Mouse (Mus musculus) lung, postnatal 4 days (tissue): Measurements from ENCODE around the gene Arl2bp.
A peak's percentile ranks its signal among the peaks of the same experiment; 100 is the strongest.

Source experiments
- DNase-seq, 2 experiments: peaks; one replicate each; pipeline ENCODE4 v3.0.0; 2021

Arl2bp gene

DNA sequence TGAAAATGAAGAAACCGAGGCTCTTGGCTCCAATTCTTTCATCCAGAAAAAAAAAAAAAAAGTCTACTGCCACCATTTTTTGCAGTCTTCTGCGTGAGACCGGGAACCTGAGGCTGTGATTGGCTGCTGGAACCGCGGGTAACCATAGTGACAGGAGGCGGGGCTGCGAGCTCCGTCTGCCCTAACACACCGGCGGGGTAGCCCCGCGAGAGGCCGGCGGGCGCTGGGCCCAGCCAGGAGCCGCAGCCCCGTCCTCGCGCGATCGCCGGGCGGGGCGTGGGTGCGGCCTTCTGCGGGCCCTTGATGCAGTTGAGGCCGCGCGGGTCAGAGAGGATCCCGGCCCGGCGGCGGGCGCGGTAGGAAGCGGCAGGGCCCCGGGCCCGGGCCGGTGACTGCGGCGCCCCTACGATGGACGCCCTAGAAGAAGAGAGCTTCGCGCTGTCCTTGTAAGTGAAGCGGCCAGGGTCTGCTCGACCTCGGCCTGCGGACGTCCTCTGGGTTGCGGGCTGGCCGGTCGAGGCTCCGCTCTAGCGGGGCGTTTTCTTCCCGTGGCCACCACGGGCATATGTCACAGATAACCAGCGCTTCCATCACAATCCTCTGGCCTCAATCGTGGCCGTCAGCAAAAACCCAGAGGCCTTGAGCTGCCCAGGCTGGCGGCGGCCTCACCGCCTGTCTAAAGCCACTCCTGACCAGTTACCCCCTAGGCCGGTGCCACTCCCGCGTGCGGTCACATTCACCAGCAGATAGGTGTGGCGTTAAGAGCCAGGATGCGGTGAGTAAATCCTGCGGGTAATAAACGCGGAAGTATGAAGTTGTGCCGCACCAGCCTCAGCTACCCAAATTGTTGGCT is at the start of gene Arl2bp:
Gene Arl2bp (plus strand): TSS at position 145 of the 853 bp plus-strand sequence.
- peak; percentile 96 to 98 for DNase-seq

DNA sequence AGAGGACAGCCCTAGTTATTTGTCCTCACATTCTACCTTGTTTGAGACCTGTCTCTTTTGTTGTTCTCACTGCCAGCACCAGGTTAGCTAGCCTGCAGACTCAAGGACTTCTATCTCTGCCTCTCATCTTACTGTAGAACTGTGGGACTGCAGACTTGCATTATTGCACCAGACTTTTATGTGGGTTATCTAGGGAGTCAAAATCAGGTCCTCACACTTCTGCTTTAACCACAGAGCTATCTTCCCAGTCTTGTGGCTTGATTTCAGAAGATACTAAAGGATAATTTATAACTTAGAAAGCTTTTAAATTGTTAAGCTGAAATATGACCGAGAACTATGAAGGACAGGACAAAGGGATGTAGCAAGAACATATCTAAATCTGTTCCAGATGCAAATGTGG is 41.5 kb upstream of the Arl2bp start:
- DNase-seq = no peak

DNA sequence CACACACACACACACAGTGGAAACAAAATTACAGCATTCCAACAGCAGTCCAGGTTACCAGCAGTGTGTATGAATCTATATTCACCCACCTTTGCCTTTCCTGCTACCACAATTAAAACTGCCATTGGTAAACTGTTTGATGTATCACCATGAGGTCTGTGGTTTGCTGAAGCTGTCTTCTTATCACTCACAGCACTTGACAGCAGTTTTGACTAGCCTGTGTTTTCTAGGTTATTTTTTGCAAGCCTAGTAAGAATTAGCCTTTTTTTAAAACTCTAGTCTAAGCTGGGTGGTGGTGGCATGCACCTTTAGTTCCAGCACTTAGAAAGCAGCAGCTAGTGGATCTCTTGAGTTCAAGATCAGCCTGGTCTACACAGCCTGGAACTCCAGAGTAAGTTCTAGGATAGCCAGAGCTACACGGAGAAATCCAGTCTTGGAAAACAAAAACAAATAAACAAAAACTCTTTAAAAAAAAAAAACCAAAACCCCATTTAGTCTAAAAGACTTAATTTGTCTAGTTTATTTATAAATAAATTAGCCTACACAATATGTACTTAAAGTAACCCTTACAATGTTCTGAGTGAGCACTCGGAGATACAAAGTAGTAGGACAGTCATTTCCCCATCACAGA is 32.7 kb upstream of the Arl2bp start:
- DNase-seq = no peak

DNA sequence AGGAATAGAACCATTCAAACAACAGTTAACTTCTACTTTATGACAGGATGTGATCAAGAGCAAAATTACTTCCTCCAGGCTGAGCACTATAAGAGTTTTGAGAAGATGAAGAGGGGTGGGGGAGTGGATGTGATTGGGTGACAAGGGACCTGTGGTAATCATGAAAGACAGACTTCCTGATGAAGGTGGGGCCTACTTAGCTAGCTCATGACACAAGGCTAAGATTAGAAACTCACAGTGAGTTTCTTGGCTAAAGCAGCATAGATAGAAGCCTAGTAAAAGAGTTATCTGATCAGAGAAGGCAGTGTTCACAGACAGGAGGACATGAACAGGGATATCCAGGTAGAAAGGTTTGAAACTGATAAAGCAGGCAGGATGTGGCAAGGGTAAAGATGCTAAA is 32.2 kb upstream of the Arl2bp start:
- no peak for DNase-seq

DNA sequence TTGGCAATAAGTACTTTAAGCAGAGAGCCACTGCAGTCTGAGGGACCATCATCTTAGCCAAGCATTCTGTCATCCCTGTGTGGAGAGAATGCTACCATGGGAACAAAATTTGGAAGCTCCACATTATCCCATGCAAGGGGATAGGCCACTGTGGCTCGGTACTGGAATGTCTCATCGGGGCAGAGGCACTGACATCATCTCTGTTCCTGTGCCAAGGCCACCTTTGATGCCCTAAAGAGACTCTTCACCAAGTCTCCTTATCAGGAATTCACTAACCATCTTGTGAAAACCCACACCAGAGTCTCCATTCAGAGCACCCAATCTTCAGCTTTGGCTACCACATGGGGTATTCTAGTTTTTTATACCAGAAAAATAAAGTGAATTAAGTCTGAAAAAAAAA is 25.2 kb upstream of the Arl2bp start:
- DNase-seq = no peak

DNA sequence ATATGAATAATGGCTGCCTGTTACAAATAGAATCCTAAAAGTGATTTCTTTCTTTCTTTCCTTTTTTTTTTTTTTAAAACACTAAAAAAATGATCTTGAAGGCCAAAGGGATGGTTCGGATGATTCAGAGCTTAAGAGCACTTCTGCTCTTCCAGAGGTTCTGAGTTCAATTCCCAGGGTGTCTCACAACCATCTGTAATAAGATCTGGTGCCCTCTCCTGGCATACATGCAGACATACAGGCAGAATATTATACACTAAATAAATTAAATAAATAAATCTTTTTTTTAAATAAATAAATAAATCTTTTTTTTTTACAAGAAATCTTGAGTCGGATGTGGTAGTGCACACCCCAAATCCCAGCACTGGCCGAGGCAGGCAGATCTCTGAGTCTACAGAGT is 24.5 kb upstream of the Arl2bp start:
- DNase-seq = no peak

DNA sequence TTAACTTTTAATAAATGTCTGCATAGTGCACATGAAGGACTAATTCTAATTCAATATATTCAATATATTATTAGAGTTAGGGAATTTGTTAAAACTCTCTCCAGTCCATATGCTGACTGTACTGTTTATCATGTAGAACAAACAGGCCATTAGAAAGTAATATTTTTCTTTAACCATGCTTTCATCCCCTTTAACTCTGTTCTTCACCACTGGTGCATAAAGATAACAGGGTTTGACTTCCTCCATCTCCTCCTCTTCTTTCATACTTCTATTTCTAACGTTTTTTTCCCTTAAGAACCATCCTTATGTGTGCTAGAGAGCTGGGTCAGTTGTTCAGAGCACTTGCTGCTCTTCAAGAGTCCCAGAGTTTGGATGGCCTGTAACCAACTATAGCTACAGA is 21.2 kb upstream of the Arl2bp start:
- DNase-seq = no peak

DNA sequence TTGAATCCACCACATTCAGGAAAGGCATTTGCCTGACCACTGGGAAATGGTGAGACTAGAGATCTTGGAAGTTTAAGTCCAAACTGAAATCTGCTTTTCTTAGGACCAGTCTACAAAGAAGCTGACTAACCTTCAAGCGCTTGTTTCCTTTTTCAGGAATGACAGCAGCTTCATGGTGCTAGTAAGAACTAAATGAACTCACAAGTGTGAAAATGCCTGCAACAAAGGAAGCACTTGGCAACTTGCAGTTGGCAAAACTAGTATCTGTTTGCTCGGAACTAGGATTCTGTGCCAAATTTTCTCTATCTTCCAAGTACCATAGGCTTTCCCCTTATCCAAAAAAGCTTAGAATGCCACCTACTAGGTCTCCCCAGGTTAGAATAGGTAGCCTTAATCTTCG is 20.2 kb upstream of the Arl2bp start:
- DNase-seq = no peak

DNA sequence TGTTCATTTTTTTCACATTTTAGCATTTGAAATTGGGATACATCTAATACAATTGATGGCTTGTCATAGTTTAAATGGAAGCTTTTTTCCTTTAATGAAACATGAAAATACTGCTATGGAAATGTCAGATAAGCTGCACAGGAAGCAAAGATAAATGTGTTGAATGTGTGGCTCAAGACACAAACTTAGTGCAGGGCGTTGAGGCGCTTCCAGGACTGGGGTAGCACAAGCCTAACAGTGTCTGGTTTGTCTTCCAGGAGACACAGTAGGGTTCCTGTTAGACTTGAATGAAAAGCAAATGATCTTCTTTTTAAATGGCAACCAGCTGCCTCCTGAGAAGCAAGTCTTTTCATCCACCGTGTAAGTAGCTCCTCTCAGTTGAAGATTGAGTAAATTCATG is 16.9 kb upstream of the Arl2bp start:
- DNase-seq = no peak

DNA sequence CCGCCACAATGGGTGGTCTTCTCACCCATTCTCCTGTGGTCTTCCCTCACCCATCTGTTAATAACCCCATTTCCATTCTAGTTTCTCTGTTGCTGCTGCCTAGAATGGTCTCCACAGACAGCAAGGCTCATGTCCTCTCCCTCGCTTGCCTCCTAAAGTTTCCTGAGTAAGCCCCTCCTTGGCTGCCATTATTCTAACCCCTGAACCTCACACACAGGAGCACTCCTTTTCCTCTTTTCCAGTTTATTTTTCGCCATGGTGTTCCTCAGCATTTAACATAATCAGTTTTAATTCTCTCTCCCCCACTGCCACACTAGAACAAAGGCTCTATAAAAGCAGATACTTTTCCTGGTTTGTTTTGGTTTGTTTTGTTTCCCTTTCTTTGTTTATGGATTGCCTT is 13.4 kb upstream of the Arl2bp start:
- no peak for DNase-seq

DNA sequence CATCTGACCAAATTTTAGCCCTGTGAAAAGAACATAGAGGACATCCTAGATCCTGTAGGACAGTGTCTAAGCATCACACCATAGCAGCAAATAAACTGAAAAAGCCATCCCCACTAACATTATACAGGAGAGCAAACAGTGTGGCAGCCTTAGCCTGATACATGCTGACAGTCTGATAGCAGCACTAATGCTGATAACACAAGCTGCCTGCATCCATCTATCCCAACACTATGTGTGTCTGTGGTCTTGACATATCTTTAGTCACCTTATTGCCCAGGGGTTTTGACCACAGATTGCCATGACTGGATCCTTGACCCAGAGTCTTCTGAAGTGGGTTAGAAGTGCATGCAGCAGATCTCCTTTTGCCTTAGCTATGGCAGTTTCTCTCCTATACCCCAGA is 11.4 kb upstream of the Arl2bp start:
- no peak for DNase-seq

DNA sequence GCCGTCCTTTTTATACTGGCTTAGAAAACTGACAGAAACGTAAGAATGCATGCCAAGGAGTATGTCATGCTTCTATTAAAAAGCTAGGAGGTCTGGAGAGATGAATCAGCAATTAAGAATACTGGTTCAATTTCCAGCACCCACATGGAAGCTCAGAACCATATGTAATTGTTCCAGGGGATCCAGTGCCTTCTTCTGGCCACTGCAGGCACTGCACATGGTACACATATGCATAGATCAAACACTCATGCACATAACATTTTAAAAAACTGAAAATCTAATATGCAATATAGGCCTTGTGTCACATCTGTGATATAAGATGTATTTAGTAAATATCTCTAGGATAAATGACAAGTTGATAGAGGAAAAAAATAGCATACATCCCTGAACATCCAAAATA is 8.4 kb upstream of the Arl2bp start:
- DNase-seq = no peak

DNA sequence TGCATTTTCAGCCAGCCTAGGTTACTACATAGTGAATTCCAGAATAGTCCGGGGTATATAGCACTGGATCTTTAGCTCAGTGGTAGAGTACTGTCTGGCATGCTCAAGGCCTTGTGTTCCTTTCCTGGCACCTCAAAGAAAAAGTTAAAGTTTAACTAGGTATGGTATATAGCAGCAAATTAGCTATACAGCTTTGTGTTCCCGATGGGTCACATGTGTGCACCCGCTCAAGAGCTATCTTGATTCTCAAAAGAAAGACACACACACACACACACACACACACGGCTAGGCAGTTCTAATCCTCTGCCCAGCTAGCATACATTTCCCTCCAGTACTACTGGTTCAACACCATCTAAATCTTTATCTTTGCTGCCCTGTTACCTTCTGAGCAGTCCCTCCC is 6.0 kb upstream of the Arl2bp start:
- DNase-seq = no peak

DNA sequence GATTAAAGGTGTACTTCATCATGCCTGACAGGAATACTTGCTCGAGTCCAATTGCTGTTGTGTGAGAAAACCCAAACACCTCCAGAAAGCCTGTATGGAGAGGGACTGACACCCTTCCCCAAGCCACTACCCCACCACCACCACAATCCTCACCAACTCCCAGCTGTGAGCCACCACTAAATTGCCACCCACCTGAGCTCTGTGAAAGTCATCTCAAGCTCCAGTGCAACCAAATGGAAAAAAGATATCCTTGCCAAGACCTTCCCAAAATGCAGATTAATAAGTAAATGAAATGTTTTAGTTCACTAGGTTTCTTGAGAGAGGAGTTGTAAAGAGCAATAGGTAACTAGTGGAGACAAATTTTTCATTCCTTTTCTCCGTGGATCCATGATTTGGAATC is 1.7 kb upstream of the Arl2bp start:
- no peak for DNase-seq

DNA sequence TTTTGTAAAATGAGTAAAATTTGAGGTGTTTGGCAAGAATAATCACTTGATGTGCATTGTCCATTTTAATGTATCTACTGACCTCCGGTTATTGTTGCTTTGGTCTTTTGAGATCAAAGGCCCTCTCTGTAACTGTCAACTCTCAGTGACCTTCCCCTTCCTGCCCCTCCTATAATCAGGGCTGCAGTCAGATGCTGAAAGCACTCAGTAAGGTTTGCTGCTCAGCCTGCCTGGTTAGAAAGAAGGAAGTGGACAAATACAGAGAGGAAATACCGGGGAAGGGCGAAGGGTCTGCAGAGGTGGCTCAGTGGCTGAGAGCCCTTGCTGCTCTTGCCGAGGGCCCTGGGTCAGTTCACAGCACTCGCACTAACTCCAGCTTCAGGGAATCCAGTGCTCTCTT is 8.0 kb downstream of the Arl2bp start:
- DNase-seq = peak; percentile 43 to 61

DNA sequence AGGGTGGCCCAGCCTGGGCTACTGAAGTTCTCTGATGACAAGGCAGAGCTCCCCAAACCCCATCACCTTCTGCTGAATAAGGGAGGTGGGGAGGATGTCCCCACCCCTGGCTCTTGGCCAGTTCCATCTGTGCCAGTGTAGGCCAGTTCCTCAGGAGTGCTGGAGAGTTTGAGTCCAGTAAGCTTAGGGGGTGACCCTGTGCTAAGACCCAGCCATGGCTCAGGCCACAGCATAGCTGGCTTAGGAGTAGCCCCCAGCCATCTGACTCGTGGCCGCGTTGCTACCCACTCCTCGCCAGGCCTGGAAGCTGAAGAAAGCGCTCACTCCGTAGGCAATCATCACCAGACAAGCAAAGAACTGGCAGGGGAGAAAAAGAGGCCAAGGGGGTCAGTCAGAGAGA is 9.5 kb downstream of the Arl2bp start:
- no peak for DNase-seq

DNA sequence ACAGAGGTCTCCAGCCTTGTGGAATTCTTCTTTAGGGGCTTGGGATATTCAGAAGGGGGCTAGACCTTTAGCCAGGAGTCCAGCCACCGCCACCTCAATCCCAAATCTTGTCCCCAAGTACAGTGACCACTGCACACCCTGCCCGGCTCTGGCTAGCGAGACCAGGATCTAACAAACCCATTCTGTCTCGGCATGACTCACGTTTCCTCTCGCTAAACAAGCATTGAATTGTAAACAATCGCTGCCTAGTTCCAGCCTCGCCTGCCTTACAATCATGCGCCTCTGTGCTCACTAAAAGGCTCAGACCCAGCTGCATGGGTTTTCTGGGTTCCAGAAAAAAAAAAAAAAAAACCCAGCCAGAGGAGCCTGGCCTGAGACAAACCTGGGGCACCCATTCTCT is 12.2 kb downstream of the Arl2bp start:
- peak; percentile 67 to 75 for DNase-seq

DNA sequence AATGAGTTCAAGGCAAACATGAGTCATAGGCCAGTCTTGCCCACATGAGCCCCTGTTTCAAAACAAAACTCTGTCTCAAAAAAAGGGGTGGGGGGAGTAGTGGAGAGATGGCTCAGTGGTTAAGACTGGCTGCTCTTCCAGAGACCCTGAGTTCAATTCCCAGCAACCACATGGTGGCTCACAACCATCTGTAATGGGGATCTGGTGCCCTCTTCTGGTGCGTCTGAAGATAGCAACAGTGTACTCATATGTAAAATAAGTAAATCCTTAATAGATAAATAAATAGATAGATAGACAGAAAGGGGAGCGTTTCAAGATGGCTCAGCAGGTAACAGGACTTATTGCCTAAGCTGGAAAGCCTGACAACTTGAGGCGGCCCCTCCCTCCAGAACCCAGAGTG is 14.0 kb downstream of the Arl2bp start:
- DNase-seq = no peak

DNA sequence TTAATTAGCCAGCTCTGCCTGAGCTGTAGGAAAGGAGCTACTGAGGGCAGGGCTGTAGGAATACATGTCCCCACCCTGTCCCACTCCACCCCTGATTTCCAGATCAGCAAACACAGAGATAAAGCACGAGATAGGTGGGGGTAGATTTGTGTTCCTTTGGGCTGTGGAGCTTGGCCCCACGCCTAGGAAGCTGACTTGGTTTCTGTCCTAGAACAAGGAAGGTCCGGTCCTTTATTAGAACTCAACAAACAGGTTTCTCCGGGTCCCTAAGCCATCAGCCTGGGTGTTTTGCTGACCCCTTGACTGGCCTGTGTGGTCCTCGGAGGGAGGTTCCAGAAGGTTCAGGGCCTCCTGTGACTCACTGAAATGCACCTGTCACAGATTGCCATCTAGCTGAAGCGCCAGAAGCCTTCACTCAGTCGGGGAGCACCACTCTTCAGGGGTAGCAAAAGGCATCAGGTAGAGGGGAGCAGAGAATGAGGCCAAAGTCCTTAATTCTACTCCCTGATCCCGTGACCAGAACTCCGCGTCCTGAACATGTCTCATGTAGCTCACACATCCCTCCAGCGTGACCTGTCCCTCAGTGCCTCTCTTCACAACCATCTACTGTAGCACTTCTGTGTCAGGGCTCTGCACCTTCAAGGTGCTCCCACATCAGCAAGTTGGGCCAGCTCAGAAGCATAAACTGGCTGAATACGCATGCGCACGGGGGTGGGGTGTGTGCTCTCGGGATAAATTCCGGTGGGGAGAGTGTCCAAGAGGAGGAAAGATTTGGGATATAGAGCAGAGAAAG is 16.5 kb downstream of the Arl2bp start:
- peak; percentile 51 to 74 for DNase-seq

DNA sequence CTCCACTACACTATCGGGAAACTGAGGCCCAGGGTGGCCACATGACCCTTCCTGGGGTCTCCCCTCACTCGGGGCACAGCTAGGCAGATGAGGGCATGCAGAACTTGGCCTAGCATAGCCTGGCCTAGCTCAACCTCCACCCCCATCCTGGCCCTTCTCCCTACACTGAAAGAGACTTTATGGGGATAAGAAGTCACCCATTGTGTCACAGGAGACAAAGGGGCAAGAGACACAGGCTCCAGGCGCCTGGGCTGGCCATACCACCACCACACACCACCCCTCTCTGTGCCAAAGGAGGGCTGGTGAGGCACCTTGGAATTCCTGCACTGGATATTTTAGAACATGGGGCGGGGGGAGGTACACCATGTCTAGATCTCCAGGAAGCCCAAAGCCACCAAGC is 17.9 kb downstream of the Arl2bp start:
- no peak for DNase-seq

DNA sequence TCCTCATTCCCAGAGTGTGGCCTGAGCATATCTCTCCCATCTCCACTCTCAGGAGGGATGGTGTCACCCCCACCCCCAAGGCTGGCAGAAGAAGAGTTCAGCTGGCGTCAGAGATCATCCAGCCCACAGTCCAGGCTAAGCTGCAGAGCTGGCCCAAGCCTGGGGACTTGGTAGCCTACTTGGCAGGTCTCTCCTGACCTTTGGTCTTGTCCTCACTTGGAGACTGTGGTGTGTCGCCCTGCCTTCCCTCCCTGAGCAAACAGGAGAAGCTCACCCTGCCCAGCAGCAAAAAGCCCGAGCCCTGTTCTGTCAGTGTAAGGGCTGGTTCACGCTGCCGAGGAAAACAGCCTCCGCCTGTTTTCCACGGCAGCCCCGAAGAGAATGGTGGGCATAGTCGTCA is 19.6 kb downstream of the Arl2bp start:
- DNase-seq = no peak

DNA sequence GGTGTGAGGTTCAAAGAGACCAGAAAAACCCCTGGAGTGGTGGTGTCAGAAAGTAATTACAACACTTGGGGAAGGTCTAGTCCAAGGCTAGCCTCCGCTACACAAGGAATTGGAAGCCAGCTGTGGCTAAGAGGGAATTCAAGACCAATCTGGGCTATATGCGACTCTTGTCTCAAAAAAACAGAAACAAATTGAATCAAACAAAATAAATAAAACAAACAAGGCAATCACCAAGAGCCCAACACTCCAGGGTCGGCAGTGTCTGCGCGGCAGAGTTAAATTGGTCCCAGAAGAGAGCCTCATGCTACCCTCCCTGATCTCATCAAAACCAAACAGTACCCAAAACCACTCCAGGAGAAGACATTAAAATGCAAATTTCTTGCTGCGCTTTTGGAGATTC is 28.3 kb downstream of the Arl2bp start:
- DNase-seq = peak in 1 of 2 experiments; percentile 6

DNA sequence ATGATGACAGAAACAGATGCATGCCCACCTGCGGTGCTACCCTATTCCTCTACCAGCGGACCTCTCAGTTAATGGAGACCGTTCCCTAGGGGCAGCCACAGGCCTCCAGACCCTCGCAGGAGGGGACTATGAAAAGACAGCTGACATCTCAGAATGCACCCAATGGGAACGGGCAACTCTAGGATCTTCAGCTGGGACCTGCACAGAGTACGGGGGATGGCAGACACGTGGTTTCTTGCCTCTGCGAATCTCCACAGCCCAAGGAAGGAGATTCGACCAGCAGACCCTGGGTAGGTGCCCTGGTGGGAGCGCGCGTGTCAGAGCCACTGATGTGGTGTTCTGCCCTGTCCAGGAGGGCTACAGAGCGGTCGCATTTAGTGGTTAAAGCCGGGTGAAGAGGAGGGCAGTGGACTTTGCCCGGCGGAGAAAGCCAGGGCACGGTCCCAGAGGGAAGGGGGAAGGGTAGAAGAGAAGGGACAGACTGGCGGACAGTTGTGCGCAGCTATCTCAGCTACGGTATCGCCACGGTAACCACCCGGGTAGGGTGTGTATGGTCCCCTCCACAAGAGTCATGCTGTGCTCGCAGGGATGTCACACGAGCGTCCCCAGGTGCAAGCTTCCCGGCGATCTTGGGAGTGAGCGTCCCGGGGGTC is 29.1 kb downstream of the Arl2bp start:
- DNase-seq = peak in 1 of 2 experiments; percentile 19
